Mouse (Mus musculus) heart, embryonic 16.5 days (tissue): ENCODE measurements around the gene G530012D18Rik. TPM values are rescaled to one million over a fixed set of nuclear protein-coding genes. Genes with fewer than 3 reads are reported as not detected.
"Not testable (repeated sequence)": the region's sequence is repeated elsewhere in the genome, so short reads cannot be mapped to it uniquely, and the experiment has no call there.

Experiments used
- ATAC-seq: fragments of 200-750 bp; cut with Nextera tagmentation; replicated peaks from 2 replicates; pipeline ENCODE4 v1.8.0; 2017; ENCODE audit warnings: moderate number of reproducible peaks; ENCODE audit not compliant: insufficient read depth, low FRiP score; ENCODE audit errors: extremely low read depth
- H3K27ac ChIP-seq: fragments of 300-500 bp; sonication (generic); 2 replicates; pipeline ENCODE4 v1.5.1; 2014; ENCODE audit warnings: mild to moderate bottlenecking, low read length, control low read depth, moderate library complexity
- H3K27me3 ChIP-seq: fragments of 300-500 bp; sonication (generic); 2 replicates; pipeline ENCODE4 v1.6.1; 2014; ENCODE audit warnings: low read length, mixed read lengths; ENCODE audit not compliant: control insufficient read depth, insufficient read depth
- H3K36me3 ChIP-seq: fragments of 300-500 bp; sonication (generic); 2 replicates; pipeline ENCODE4 v1.6.1; 2014; ENCODE audit not compliant: control insufficient read depth, insufficient read depth
- H3K4me1 ChIP-seq: fragments of 300-500 bp; sonication (generic); 2 replicates; pipeline ENCODE4 v1.6.1; 2014; ENCODE audit warnings: low read length, mixed read lengths; ENCODE audit not compliant: control insufficient read depth, insufficient read depth
- H3K4me2 ChIP-seq: fragments of 300-500 bp; sonication (generic); 2 replicates; pipeline ENCODE4 v1.6.1; 2014; ENCODE audit warnings: low read depth, mild to moderate bottlenecking, control low read depth, low read length
- H3K4me3 ChIP-seq: fragments of 300-500 bp; sonication (generic); 2 replicates; pipeline ENCODE4 v1.5.1; 2014; ENCODE audit warnings: mild to moderate bottlenecking, control low read depth, low read length
- H3K9ac ChIP-seq: fragments of 300-500 bp; sonication (generic); 2 replicates; pipeline ENCODE4 v1.6.1; 2014; ENCODE audit warnings: low read length, control low read depth
- H3K9me3 ChIP-seq: fragments of 300-500 bp; sonication (generic); replicated peaks from 2 replicates; pipeline ENCODE4 v1.6.1; 2016; ENCODE audit warnings: low read length; ENCODE audit not compliant: control insufficient read depth
- WGBS: fragments of 180-500 bp; shearing (Covaris S2); extraction: QIAGEN DNeasy Blood & Tissue Kit; methylation state at CpG from one replicate; pipeline ENCODE4 v1.1.7; 2014; 5-methylcytosine and 5-hydroxymethylcytosine counted together
- polyA plus RNA-seq: library from polyadenylated mRNA; unstranded; fragments of >200 nt; fragmentation: Nextera tagmentation; extraction: Ambion mirVana; gene quantifications from 2 replicates; pipeline ENCODE4 v1.2.1, GENCODE M21; 2015

Gene G530012D18Rik
- polyA plus RNA-seq, 1 experiment from 2014 or later = not detected

- not testable (repeated sequence) for H3K27me3 ChIP-seq, H3K9ac ChIP-seq, H3K4me2 ChIP-seq, H3K36me3 ChIP-seq, H3K4me1 ChIP-seq, H3K9me3 ChIP-seq, H3K27ac ChIP-seq, ATAC-seq, H3K4me3 ChIP-seq
- 70% methylated on average over 3 of the region's 4 CpGs for WGBS
Measured at GRCm38 (mm10) chr1:85608361-85608760, 32.9 kb downstream of the G530012D18Rik start.

GRCm38 (mm10) chr1:85610581-85610980, 35.1 kb downstream of the G530012D18Rik start:
- not testable (repeated sequence) for H3K9me3 ChIP-seq, H3K4me2 ChIP-seq, ATAC-seq, H3K4me3 ChIP-seq, H3K27ac ChIP-seq, H3K4me1 ChIP-seq, H3K9ac ChIP-seq, H3K36me3 ChIP-seq, H3K27me3 ChIP-seq
- WGBS = no CpG with 5 or more reads among the region's 4 CpGs

GRCm38 (mm10) chr1:85615096-85615495, 39.6 kb downstream of the G530012D18Rik start:
- not testable (repeated sequence) for H3K9me3 ChIP-seq, H3K4me3 ChIP-seq, H3K4me2 ChIP-seq, H3K4me1 ChIP-seq, H3K27ac ChIP-seq, H3K9ac ChIP-seq, H3K36me3 ChIP-seq, H3K27me3 ChIP-seq, ATAC-seq
- WGBS = 88% methylated on average over 3 of the region's 3 CpGs

- H3K9me3 ChIP-seq, H3K27ac ChIP-seq, H3K36me3 ChIP-seq, H3K4me1 ChIP-seq, H3K9ac ChIP-seq, H3K4me2 ChIP-seq, H3K27me3 ChIP-seq, H3K4me3 ChIP-seq, ATAC-seq: not testable (repeated sequence)
- 54% methylated on average over 3 of the region's 3 CpGs for WGBS
Measured at GRCm38 (mm10) chr1:85615819-85616218, 40.3 kb downstream of the G530012D18Rik start.

GRCm38 (mm10) chr1:85617161-85617560, 41.7 kb downstream of the G530012D18Rik start:
- H3K4me2 ChIP-seq, H3K4me1 ChIP-seq, H3K27me3 ChIP-seq, H3K9me3 ChIP-seq, H3K27ac ChIP-seq, H3K4me3 ChIP-seq, ATAC-seq, H3K9ac ChIP-seq, H3K36me3 ChIP-seq: not testable (repeated sequence)
- WGBS = 53% methylated on average over 4 of the region's 5 CpGs

- H3K27me3 ChIP-seq, H3K4me2 ChIP-seq, ATAC-seq, H3K4me3 ChIP-seq, H3K27ac ChIP-seq, H3K4me1 ChIP-seq, H3K36me3 ChIP-seq, H3K9ac ChIP-seq, H3K9me3 ChIP-seq: not testable (repeated sequence)
- WGBS = 60% methylated on average over 1 of the region's 1 CpGs
Measured at GRCm38 (mm10) chr1:85618689-85619088, 43.2 kb downstream of the G530012D18Rik start.

Other genes with a start within 250 kb of the G530012D18Rik start
- 6.3 and 14.1 TPM in 2 replicates for gene Sp110, start 23.1 kb downstream of the G530012D18Rik start, polyA plus RNA-seq
- 3.1 and 3.2 TPM in 2 replicates for gene Sp140, start 24.7 kb downstream of the G530012D18Rik start, polyA plus RNA-seq
- 4.8 and 9.9 TPM in 2 replicates for gene Sp100, start 74.3 kb downstream of the G530012D18Rik start, polyA plus RNA-seq
- 0.86 and 2.6 TPM in 2 replicates for gene A630001G21Rik, start 203.0 kb downstream of the G530012D18Rik start, polyA plus RNA-seq
- 23.5 and 24.1 TPM in 2 replicates for gene Cab39, start 217.8 kb downstream of the G530012D18Rik start, polyA plus RNA-seq